Mouse (Mus musculus) ES-CJ7 (cell line): ENCODE data around the gene Nlgn2.

Experiments used
- DNase-seq: peaks from one replicate; pipeline ENCODE4 v3.0.0; 2011; ENCODE audit warnings: low read depth, low spot score

Gene Nlgn2

GRCm38 (mm10) chr11:69795983-69796435, 41.6 kb downstream of the Nlgn2 start:
- DNase-seq = no peak

- DNase-seq = peak; percentile 98
These were observed 42.2 kb downstream of the Nlgn2 start, which contains the start of gene Chrnb1 for GRCm38 (mm10) chr11:69795168-69795982. Gene Chrnb1, minus strand, starts transcription at chr11:69795943.

- DNase-seq = no peak
These were observed 44.2 kb downstream of the Nlgn2 start for GRCm38 (mm10) chr11:69793429-69793828.

- DNase-seq = no peak
These were observed 46.2 kb downstream of the Nlgn2 start for GRCm38 (mm10) chr11:69791420-69791819.

GRCm38 (mm10) chr11:69789431-69789830, 48.2 kb downstream of the Nlgn2 start:
- DNase-seq = peak; percentile 41

GRCm38 (mm10) chr11:69787306-69787705, 50.3 kb downstream of the Nlgn2 start:
- peak; percentile 77 for DNase-seq

GRCm38 (mm10) chr11:69784793-69785272, 52.8 kb downstream of the Nlgn2 start:
- peak; percentile 97 for DNase-seq

- peak; percentile 87 for DNase-seq
These were observed 55.8 kb downstream of the Nlgn2 start for GRCm38 (mm10) chr11:69781828-69782227.

- DNase-seq = no peak
These were observed 58.6 kb downstream of the Nlgn2 start for GRCm38 (mm10) chr11:69778985-69779384.

GRCm38 (mm10) chr11:69778258-69778982, 59.2 kb downstream of the Nlgn2 start:
- DNase-seq = no peak

- DNase-seq = no peak
These were observed 59.9 kb downstream of the Nlgn2 start for GRCm38 (mm10) chr11:69777504-69778257.

GRCm38 (mm10) chr11:69776488-69776887, 61.1 kb downstream of the Nlgn2 start:
- no peak for DNase-seq

- no peak for DNase-seq
These were observed 61.9 kb downstream of the Nlgn2 start for GRCm38 (mm10) chr11:69775716-69776115.

- DNase-seq = no peak
These were observed 62.6 kb downstream of the Nlgn2 start for GRCm38 (mm10) chr11:69774961-69775360.
